Mouse (Mus musculus): ENCODE results near the gene Lhfp. TPM values are rescaled to one million over a fixed set of nuclear protein-coding genes. Genes with fewer than 3 reads are reported as not detected.
"Not testable (repeated sequence)": the region's sequence is repeated elsewhere in the genome, so short reads cannot be mapped to it uniquely, and the experiment has no call there.

Gene Lhfp
- total RNA-seq, 2 experiments from 2014 or later, result 1.4 TPM; not detected in 1

DNA sequence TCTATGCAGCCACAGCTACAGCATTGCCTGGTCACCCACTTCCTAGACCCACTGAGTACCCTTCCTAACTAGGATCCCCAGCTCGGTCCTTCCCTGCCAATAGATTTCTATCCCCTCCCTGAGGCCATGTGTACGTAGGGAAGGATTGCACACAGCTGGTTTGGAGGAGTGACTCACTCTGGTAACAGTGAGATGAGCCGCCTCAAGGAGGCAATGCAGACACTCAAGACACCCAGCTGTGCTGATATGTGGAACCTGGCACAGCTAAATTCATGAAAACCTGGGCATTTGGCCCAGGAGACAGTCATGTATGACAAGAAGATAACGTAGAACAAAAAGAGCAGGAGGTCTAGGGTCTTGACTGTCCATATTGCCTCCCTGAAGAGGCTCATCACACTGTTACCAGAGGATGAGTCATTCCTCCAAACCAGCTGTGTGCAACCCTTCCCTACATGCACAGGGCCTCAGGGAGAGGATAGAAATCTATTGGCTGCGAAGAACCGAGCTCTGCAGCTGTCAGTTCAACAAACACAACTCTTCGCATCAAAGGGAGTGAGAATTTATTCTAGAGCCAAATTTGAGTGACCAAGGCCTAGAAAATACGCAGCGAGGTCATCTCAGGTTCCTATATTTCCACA, 204.4 kb downstream of the Lhfp start:
- ATAC-seq (replicated peaks; ENCODE audit: low FRiP score, poor library complexity, severe bottlenecking), result no peak

DNA sequence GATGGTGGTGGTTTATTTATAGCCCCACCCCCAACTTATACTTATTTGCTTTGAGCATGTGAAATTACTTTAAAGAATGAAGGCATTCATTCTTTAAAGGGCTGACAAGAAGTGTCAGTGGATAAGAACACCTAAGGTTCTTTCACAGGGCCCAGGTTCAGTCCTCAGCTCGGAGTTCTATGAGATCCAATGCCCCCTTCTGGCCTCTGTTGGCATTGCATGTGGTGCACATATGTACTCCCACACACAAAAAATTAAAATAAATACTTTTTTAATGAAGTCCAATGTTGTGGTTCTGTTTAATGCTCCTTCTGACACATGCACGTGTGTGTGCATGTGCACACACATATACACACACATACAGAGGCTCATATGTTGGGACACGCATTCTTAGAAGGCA, 205.8 kb downstream of the Lhfp start:
- no peak for ATAC-seq (replicated peaks; ENCODE audit: low FRiP score, poor library complexity, severe bottlenecking)

DNA sequence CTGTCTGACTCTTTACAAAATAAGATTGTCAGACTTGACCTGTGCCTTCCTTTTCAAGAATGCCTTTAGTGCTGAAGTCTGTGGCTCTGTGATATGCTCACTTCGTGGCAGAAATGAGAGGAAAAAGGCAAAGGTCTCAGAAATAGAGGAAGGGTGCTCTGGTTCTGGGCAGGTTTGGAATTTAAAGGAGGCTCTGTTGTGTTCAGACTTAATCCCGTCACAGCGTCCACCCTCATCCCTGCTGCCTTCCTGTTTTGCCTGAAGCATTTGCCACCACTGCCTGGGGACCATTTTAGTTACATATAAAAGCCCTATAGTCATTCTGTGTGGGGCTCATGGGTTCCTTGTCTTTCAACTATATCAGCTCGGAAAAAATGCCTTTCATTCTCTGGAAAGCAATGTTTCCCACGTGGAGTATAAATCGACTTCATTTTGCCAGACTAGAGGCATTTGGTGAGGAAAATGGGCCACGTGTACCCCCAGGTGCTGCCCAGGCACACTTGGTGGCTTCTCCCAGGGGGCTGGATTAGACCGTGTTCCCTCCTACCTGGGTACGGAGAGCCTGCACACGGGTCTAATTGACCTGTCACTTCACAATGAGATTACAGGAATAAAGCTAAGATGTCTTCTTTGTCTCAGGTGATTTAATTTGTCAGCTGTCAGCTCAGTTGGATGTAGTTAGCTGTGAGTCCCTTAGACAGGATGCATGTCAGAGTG, 207.0 kb downstream of the Lhfp start:
- ATAC-seq (replicated peaks; ENCODE audit: low FRiP score, poor library complexity, severe bottlenecking), result no peak

DNA sequence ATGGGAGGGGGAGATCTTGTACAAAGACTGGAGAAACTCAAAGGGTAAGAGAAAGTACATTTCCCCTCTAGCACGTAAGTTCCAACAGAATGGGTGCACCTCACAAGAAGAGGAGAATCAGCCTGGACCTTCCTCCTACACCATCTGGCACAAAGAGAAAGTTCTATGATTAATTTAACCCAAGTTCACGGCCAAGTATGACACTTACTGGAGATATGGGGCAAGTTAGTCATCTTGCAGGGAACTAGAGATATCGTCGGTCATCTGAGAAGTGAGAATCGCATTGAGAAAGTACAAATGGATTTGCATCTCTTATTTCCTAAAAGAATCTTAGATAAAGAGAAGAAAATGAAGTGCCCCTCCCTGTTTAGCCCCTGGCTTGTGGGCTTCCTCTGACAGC, 211.2 kb downstream of the Lhfp start:
- ATAC-seq (replicated peaks; ENCODE audit: low FRiP score, poor library complexity, severe bottlenecking), result no peak

DNA sequence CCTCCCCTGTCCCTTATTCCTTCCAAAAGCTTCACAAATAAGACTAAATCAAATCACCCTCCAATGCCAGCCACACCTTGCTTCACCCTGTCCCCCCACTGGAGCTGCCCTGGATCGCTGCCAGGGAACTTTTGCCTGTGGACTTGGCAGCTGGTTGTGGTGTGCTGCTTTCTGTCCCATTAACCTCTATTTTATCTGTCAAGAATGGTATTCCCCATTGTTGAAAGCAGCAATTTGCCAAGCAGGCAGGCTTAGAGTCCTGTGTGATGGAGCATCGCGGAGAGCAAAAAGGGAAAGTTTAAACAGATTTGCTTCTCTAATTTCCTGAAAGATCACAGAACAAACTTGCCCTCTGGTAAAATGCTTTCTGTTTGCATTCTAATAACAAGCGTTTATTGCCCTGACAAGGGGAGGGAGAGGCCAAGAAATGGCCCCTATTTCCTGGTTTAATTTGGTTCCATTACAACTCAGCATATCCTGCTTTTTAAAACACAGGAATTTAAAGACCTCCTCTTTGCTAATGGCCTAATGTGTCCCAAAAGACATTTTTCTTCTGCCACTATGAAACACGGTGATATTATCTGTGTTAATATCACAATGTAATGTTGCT, 212.0 kb downstream of the Lhfp start:
- no peak for ATAC-seq (replicated peaks; ENCODE audit: low FRiP score, poor library complexity, severe bottlenecking)

DNA sequence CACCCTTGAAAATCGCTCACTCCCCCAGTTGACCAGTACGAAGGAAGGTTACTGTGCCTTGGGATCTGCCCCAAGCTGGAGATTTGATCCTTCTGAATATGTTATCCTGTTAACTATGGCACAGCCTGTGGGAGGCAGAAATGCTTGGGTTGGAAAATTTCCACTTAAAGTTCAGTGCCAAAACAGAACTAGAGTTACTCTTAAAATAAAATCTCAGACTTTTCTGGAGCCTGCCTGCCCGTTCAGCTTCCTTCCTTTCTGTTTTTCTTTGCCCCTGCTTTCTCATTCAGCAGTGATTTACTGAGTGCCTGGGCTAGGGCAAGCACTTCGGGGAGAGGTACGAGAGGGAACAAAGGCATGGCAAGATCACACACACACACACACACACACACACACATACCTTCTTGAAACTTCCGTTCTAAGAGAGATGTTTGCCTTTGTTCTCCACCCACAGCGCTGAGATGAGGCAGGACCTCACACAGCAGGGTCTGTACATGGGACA, 217.4 kb downstream of the Lhfp start:
- ATAC-seq (replicated peaks; ENCODE audit: low FRiP score, poor library complexity, severe bottlenecking), result no peak

DNA sequence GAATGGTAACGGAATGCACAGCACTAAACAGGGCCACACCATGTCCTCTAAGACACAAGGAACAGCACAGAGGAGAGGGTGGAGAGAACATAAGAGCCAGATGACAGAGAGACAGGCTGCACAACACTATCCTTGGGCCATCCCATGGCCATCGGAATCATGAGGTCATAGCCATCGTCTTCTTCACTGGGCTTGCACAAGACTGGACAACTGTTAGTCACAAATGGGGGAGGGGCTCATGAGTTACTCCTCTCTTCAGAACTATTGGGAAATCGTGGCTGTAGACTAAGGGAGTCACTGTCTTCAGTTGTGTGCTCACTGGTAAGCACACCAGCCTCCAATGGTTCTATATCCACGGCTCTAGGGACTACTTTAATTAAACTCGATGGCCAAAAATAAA, 224.8 kb downstream of the Lhfp start:
- no peak for ATAC-seq (replicated peaks; ENCODE audit: low FRiP score, poor library complexity, severe bottlenecking)

DNA sequence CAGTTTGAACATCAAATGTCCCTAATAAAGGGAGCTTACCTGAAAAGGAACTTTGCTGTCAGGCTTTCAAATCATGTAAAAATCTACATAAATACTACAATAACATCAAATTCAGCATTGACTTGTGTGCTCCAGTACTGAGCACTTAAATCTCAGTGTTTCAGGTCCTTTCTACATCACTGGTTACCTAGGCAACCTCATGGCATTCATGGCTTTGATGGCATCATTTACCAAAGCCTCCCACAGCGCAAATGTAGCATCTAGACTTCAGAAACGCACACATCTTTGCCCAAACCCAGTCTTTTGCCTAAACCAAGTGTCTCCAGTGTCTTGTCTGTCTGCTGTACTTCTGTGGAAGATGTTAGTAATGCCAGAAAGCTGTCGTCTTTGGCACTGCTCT, 225.7 kb downstream of the Lhfp start:
- no peak for ATAC-seq (replicated peaks; ENCODE audit: low FRiP score, poor library complexity, severe bottlenecking)

DNA sequence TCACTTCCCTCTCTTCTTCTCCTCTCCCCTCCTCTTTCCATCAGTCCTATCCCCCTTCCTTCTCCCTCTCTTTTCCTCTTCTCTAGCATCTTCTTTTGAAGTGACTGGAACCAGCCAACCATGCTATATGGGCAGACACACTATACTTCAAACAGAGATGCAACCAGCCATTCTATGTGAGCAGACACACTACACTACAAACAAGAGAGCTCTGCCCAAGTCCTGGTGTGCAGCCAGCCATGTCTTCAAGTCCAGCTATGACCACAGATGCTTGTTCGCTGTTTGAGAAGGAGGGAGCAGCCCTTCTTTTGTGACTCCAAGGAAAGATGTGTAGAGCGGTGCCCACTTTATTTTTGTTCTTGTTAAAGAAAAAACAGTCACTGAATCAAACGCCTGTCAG, 231.9 kb downstream of the Lhfp start:
- ATAC-seq (replicated peaks; ENCODE audit: low FRiP score, poor library complexity, severe bottlenecking), result no peak

DNA sequence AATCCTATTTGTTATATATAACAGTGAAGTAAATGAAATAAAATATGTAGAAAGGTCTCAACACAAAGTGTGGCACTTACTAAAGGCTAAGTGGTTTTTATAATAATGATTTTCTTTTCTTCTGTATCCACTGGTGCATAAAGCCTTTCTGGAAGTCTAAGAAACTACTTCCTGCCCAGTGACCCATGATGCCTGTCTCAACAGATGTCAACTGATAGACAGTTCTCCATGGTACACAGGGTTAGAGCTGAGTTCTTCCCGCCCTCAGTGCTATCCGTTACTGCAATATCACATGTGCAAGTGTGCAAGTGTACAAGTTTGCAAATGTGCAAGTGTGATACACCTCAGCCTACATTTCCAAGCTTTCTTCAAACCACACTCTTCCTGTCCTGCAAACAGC, 236.7 kb downstream of the Lhfp start:
- ATAC-seq (replicated peaks; ENCODE audit: low FRiP score, poor library complexity, severe bottlenecking), result no peak

DNA sequence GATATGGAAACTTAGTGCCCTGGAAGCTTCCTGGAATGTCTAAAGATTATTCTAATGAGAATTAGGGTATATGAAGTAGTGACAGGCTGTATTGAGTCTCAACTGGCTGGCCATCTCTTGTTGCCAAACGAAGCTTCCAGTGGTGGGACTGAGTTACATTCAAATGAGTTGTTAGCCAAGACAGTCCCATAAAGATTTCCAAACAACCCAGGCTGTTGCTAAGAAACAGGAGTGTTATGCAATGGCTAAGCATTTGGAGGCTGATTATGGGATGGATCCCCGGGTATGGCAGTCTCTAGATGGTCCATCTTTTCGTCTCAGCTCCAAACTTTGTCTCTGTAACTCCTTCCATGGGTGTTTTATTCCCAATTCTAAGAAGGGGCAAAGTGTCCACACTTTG, 240.7 kb downstream of the Lhfp start:
- not testable (repeated sequence) for ATAC-seq (replicated peaks; ENCODE audit: low FRiP score, poor library complexity, severe bottlenecking)

DNA sequence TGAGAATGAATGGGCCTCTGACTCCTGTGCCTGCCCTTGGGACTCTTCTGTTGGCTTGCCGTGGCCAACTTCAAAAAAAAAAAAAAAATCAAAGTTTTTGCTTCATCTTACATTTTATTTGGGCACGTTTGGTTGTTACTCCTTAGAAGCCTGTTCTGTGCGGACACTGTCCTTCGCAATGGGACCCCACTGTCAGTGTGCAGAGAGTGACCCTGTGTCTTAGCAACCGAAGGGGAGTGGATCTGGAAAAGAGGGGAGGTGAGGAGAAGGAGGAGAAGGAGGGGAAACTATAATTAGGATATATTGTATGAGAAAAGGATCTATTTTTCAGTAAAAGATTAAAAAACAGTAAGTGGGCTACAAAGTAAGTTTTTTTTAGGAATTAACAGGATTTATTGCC, 242.7 kb downstream of the Lhfp start:
- no peak for ATAC-seq (replicated peaks; ENCODE audit: low FRiP score, poor library complexity, severe bottlenecking)

DNA sequence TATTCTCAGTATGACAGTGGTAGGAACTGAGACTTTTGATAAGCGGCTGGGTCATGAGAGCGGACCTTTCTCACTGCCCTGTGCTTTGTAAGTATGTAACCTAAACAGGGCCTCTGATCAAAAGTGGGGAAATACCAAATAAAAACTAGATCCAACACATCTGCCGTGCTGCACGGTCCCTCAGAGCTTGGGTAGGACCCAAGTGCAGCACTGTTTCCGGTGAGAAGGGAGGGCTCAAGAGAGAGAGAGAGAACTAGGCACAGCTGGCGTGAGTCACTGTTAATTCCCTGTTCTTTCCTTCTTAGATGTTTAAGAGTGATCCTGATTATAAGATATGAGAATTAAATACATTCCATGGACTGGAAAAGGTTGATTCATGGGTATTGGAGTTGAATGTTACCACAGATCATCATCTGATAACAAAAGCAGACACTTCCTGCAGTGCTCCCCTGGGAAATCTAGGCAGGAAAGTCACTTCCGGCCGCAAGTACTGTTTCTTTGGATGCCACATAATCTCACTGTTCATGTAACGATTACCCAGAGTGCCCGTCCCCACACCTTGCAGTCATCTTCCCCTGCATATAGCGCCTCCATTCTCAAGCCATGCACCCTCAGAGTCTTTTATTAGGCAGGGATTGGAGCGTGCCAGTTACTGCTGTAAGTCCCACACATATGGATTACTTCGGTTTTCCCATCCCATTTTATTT, 243.3 kb downstream of the Lhfp start:
- no peak for ATAC-seq (replicated peaks; ENCODE audit: low FRiP score, poor library complexity, severe bottlenecking)

DNA sequence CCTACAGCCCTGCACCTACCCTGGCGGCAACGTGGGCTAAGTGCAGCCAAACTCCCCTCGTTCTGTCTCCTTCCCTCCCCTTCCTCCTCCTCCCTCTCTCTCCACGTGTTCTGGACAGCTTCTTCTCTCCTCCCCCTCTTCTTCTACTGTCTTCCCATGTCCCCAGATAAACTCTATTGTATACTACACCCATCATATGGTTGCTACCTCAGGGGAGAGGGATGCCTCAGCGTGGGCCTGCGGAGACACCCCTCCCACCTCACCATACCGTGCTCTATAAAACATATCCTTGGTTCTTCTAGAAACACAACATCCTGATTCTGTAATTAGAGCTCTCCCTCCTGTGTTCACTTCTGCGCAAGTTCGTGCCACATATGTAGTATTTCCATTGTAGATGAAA, 247.3 kb downstream of the Lhfp start:
- no peak for ATAC-seq (replicated peaks; ENCODE audit: low FRiP score, poor library complexity, severe bottlenecking)

DNA sequence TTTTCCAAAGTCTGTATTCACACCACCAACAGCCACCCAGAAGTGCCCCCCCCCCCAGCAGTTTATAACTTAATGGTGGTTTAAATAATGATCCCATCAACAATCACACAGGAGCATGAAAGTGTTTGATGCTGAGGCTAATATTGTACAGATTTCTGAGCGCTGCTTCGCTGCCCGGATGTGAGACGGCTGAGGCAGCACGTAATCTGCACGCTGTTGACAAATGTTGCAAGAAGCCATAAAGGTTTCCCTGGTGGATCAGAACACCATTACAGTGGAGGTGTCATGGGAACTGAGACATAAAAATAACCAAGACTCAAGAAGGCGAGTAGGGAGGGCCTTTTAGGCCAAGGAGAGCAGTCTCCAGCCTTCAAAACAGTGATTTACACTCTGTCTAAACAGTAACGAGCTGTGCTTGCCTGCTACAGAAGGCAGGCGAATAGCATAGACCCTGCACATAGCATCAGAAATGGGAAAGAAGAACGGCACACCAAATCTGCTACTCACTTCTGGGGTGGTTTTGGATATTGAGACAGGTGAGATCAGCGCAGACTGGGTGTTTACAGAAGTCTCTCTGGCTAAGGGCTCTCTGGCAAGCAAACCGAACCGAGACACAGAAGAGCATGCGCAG, 248.4 kb downstream of the Lhfp start:
- ATAC-seq (replicated peaks; ENCODE audit: low FRiP score, poor library complexity, severe bottlenecking), result no peak

DNA sequence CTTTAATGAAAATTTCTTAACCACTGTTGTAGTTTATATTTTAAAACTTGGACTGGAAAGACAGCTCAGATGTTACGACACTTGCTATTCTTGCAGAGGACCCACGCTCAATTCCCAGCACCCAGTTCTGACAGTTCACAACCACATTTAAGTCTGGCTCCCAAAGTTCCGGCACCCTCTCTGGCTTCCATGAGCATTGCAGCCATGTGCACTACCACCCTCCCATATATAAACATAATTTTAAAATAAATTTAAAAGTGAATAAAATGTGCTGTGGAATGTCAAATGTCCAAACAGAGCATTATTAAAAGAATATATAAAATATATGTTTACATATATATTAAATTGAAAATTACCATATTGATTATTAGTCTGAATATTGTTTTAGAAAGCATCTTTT, 249.9 kb downstream of the Lhfp start:
- ATAC-seq (replicated peaks; ENCODE audit: low FRiP score, poor library complexity, severe bottlenecking), result no peak

DNA sequence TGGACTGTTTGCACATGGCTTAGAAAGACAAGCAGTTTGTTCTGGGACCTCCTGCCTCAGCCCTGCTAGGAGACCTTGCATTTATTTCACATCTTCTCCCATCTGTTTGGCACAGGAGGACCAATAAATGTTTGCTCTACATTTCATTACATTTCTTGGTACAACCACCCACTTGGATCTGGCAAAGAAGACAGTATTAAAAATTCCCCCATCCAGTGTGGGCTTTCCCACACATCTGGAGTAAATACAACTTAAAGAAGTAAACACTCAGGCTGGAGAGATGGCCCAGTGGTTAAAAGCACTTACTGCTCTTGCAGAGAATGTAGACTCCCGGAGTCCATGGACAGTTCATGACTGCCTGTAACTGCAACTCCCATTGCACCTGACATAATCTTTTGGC, 250.6 kb downstream of the Lhfp start:
- ATAC-seq (replicated peaks; ENCODE audit: low FRiP score, poor library complexity, severe bottlenecking), result no peak

DNA sequence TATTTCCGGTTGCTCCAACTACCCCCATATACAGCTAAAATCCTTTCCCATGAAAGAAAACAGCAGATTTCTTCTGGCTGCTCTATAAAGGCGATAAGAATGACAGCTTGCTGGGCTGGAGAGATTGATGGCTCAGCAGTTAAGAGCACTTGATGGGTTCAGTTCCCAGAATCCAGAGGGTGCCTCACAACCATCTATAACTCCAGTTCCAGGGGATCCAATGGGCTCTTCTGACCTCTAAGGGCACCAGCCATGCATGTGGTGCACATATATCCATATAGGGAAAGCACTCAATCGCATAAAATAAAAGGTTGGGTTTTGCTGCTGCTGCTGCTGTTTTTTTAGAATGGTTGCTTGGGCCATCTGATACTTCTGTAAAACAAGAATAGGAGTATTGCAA, 251.1 kb downstream of the Lhfp start:
- ATAC-seq (replicated peaks; ENCODE audit: low FRiP score, poor library complexity, severe bottlenecking), result no peak

DNA sequence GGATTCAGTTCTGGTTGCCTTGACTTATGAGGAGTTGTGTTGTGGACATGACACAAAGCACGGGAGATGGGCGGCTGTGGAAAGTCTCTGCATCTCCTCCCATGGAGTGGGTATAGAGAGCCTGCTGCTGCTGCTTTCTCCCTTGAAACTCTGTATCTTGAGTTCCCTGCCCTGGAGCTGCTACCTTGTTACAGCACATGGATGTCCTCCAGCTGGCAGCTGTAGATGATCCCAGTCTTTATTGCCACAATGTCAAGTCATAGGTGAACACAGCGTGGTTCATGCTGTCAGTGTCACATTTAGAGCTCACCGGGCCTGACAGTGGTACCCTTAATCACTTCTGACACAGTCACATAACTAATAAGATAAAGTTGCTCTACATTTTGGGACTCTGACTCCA, 251.7 kb downstream of the Lhfp start:
- no peak for ATAC-seq (replicated peaks; ENCODE audit: low FRiP score, poor library complexity, severe bottlenecking)

DNA sequence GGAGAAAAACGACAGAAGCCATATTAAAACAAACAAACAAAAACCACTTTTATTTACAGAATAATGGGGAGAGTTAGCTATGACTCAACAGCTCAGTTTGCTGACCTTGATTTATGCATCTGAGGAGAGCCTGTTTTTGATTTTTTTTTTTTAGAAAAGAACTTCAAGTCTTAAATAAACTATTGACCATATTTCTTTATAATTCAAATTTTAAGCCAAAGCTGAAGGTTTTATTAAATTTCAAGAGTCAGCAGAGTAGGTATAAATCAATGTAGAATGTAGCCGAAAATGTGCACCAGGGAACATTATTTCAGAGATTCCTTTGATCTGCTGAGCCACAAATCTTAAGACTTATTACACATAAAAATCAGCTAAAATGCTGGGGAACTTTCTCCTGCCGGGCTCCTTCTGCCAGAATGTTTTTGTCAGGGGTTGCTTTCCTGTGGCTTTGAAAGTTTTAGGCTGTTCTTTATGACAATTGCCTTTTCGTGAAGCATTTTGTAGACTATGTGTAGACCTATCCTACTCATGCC, 252.6 kb downstream of the Lhfp start:
- no peak for ATAC-seq (replicated peaks; ENCODE audit: low FRiP score, poor library complexity, severe bottlenecking)

Data from erythroid progenitor cell, adult 5-6 weeks (primary cell).